Mouse (Mus musculus) heart, adult 2 months (tissue): ENCODE data around the gene Map3k21.

ENCODE experiments used
- CTCF ChIP-seq: fragments of 200-600 bp; IDR thresholded peaks from 2 replicates; pipeline ENCODE4 v1.8.1; 2022; ENCODE audit warnings: antibody characterized with exemption, mild to moderate bottlenecking, moderate library complexity
- POLR2A ChIP-seq: fragments of 200-500 bp; IDR thresholded peaks from 2 replicates; pipeline ENCODE4 v1.6.1; 2011; ENCODE audit warnings: mild to moderate bottlenecking, low read depth, low read length, control low read depth; ENCODE audit not compliant: insufficient read depth

DNA sequence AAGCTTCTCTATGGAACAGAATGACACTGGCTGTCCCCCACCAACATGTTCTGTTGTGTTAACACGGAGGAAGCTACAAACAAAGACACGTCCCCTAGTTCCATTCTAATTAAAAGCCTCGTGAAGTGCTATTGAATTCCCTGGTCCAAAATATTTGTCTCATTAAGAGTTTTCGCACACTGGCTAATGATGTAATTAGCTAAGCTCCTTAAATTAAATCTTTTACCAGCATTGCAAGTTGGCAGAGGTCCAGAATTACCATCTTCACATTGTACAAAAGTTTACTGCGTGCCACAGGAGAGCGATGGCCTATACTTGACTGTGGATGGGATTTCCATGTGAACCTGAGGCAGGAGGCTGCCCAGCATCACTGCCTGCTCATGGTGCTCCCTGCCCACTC is 51.5 kb downstream of the Map3k21 start:
- TF ChIP-seq POLR2A = no peak
- TF ChIP-seq CTCF = no peak
